Mouse (Mus musculus) midbrain, embryonic 16.5 days (tissue): ENCODE data around the gene Zfp111. TPM values are rescaled to one million over a fixed set of nuclear protein-coding genes. Genes with fewer than 3 reads are reported as not detected.

Experiments used
- ATAC-seq: fragments of 200-750 bp; cut with Nextera tagmentation; 2 replicates; pipeline ENCODE4 v1.8.0; 2017; ENCODE audit warnings: moderate TSS enrichment
- H3K27ac ChIP-seq: fragments of 300-500 bp; sonication (generic); 2 replicates; pipeline ENCODE4 v1.5.1; 2014; ENCODE audit warnings: mild to moderate bottlenecking, low read length, mixed read lengths
- H3K27me3 ChIP-seq: fragments of 300-500 bp; sonication (generic); 2 replicates; pipeline ENCODE4 v1.6.1; 2014; ENCODE audit warnings: low read depth, low read length, mixed read lengths; ENCODE audit not compliant: control insufficient read depth, insufficient read depth
- H3K36me3 ChIP-seq: fragments of 300-500 bp; sonication (generic); 2 replicates; pipeline ENCODE4 v1.6.1; 2014; ENCODE audit warnings: mild to moderate bottlenecking, low read length, moderate library complexity, mixed read lengths; ENCODE audit not compliant: control insufficient read depth, insufficient read depth
- H3K4me1 ChIP-seq: fragments of 300-500 bp; sonication (generic); 2 replicates; pipeline ENCODE4 v1.6.1; 2014; ENCODE audit warnings: mild to moderate bottlenecking, low read length, mixed read lengths; ENCODE audit not compliant: control insufficient read depth, insufficient read depth
- H3K4me2 ChIP-seq: fragments of 300-500 bp; sonication (generic); 2 replicates; pipeline ENCODE4 v1.6.1; 2014; ENCODE audit warnings: mild to moderate bottlenecking, low read length, mixed read lengths
- H3K4me3 ChIP-seq: fragments of 300-500 bp; sonication (generic); 2 replicates; pipeline ENCODE4 v1.5.1; 2014; ENCODE audit warnings: low read depth, mild to moderate bottlenecking, low read length, moderate library complexity, mixed read lengths
- H3K9ac ChIP-seq: fragments of 300-500 bp; sonication (generic); 2 replicates; pipeline ENCODE4 v1.6.1; 2014; ENCODE audit warnings: low read depth, low read length, mixed read lengths
- H3K9me3 ChIP-seq: fragments of 300-500 bp; sonication (generic); replicated peaks from 2 replicates; pipeline ENCODE4 v1.6.1; 2014; ENCODE audit warnings: mild to moderate bottlenecking, low read length, mixed read lengths; ENCODE audit not compliant: control insufficient read depth, poor library complexity, severe bottlenecking
- WGBS: fragments of 180-500 bp; shearing (Covaris S2); extraction: QIAGEN DNeasy Blood & Tissue Kit; methylation state at CpG from one replicate; pipeline ENCODE4 v1.1.7; 2014; 5-methylcytosine and 5-hydroxymethylcytosine counted together
- polyA plus RNA-seq: library from polyadenylated mRNA; unstranded; fragments of >200 nt; fragmentation: Nextera tagmentation; extraction: Ambion mirVana; gene quantifications from 2 replicates; pipeline ENCODE4 v1.2.1, GENCODE M21; 2015

The Zfp111 gene
- 4.9 and 5.4 TPM in 2 replicates for polyA plus RNA-seq

DNA sequence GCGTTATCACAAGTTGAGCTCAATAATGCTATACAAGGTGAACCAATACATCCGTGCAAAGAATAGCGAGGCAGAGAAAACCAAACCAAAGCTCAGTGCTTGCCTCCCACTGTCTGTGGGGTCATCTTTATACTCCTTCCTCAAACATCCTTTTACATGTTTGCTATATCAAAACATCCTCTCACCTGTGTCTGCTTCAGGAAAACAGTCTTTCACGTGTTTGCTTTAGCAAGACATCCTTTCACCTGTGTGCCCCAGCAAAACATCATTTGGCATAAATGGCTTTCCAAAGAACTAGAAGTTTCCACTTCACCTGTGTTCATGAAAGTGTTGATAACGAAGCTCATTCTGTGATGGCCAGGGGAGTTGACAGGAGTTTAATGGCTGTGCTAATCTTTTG lies at the start of gene Zfp111:
Gene Zfp111, minus strand, starts transcription at position 101 of the 400 bp plus-strand sequence.
- no peaks in the 10 kb centered on the region for H3K27me3 ChIP-seq
- H3K36me3 ChIP-seq, result no peaks in the 10 kb centered on the region
- 84% methylated on average over 5 of the region's 5 CpGs for WGBS
- H3K4me3 ChIP-seq, result no peak within 1 kb of the TSS
- peaks cover 10% of the 10 kb centered on the region for H3K4me1 ChIP-seq
- H3K9ac ChIP-seq, result no peak within 1 kb of the TSS
- H3K9me3 ChIP-seq, result no peaks in the 10 kb centered on the region
- no peak within 1 kb of the TSS for H3K27ac ChIP-seq
- no peak within 1 kb of the TSS for H3K4me2 ChIP-seq
- no peak for ATAC-seq

DNA sequence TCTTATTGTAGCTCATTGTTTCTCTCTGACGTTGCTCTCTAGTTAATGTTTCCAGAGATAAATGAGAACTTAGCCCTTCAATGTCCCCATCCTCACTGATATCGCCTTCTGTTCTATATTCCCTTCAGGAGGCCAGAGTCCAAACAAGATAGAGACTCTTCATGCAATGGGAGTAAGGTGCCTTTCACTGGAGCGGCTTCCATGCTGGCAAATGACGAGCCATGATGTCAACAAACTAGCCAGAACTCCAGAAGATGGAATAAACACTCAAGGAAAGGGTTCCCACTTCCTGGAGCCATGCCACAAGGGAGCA lies 48.7 kb upstream of the Zfp111 start:
- WGBS, result 88% methylated on average over 4 of the region's 4 CpGs
- no peak overlapping the region for H3K4me3 ChIP-seq
- H3K9ac ChIP-seq, result no peak overlapping the region
- H3K4me1 ChIP-seq, result peaks cover 10% of the 10 kb centered on the region
- no peak overlapping the region for H3K4me2 ChIP-seq
- peaks cover 17% of the 10 kb centered on the region for H3K36me3 ChIP-seq
- H3K27ac ChIP-seq, result no peak overlapping the region
- no peaks in the 10 kb centered on the region for H3K27me3 ChIP-seq
- no peaks in the 10 kb centered on the region for H3K9me3 ChIP-seq
- no peak for ATAC-seq

DNA sequence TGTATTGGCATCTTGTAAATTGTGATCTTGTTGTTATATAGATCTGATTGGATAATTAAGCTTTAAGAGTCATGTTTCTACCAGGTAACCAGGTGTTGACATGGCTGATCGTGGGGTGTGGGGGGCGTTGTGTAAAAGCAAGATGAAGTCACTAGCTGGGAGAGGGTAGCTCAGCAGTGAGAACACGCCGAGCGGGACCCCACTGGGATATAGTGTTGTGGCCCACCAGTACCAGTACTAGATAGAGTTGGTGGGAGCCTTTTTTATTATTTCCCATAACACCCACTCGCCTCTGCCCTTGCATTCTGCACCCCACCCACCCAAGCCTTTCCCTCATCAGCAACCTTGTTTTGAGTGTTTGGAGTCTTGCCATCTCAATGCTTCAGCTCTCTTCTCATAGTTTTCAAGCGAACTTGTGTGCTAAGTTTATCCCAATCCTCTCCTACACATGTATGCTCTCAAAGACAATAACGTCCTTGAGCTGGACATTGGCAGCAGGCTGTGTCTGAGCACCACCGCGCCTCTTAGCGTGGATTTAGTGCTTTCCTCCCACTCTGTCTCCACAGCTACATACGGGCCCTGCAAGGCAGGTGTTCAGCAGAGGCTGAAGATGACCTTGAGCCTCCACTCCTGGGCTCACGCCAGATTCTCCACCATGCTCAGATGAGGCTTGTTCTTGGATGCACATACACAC lies 48.2 kb upstream of the Zfp111 start:
- no peak for ATAC-seq
- Histone ChIP-seq H3K4me1 (peaks cover 11% of the 10 kb centered on the region), H3K4me2 (no peak overlapping the region), H3K9me3 (no peaks in the 10 kb centered on the region), H3K27ac (no peak overlapping the region), H3K4me3 (no peak overlapping the region), H3K36me3 (peaks cover 17% of the 10 kb centered on the region), H3K9ac (no peak overlapping the region), H3K27me3 (no peaks in the 10 kb centered on the region)
- 96% methylated on average over 13 of the region's 13 CpGs for WGBS

DNA sequence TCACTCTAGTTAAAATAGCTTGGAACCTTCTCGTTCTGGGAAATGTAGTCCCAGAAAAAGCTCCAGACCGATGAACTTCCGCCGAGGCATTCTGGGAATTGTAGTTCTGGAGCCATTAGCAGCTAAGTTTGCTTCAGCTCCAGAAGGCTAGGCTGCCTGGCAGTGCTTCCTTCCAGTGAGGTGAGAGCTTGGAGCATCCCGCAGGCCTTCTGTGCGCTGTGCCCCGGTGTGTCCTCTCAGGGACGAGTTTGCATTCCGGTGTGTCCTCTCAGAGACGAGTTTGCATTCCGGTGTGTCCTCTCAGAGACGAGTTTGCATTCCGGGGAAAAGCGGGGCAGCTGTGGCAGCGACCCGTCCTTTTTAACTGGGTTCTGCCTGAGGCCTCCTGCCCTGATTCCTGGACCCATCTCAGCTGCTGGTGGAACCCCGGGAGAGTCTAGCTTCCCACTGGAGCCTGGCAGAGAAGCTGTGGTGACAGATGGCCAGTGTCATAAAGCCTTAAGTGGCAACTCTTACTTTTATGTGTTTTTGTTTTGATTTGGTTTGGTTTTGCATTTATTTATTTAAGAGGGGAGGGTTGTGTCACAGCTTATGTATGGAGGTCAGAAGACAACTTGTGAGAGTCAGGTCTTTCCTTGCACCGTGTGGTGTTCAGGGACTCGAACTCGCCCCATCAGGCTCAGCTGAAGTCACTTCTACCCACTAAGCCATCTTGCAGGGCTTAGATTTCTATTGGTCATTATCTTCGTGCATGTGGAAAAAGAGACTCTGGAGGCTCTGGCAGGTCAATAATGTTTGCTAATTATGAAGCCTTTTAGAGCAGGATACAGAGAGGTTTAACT lies 43.6 kb upstream of the Zfp111 start, which contains the start of gene Zfp108:
Gene Zfp108, plus strand, starts transcription at position 162 of the 842 bp plus-strand sequence.
- H3K9me3 ChIP-seq, result no peaks in the 10 kb centered on the region
- 20% methylated on average over 21 of the region's 21 CpGs for WGBS
- peaks cover 15% of the 10 kb centered on the region for H3K4me1 ChIP-seq
- peak within 1 kb of the TSS; percentile 47 for H3K4me3 ChIP-seq
- H3K36me3 ChIP-seq, result peaks cover 3% of the 10 kb centered on the region
- no peaks in the 10 kb centered on the region for H3K27me3 ChIP-seq
- peak within 1 kb of the TSS; percentile 75 for H3K4me2 ChIP-seq
- peak within 1 kb of the TSS; percentile 59 for H3K27ac ChIP-seq
- H3K9ac ChIP-seq, result peak within 1 kb of the TSS; percentile 72
- ATAC-seq, result peak; percentile 92

DNA sequence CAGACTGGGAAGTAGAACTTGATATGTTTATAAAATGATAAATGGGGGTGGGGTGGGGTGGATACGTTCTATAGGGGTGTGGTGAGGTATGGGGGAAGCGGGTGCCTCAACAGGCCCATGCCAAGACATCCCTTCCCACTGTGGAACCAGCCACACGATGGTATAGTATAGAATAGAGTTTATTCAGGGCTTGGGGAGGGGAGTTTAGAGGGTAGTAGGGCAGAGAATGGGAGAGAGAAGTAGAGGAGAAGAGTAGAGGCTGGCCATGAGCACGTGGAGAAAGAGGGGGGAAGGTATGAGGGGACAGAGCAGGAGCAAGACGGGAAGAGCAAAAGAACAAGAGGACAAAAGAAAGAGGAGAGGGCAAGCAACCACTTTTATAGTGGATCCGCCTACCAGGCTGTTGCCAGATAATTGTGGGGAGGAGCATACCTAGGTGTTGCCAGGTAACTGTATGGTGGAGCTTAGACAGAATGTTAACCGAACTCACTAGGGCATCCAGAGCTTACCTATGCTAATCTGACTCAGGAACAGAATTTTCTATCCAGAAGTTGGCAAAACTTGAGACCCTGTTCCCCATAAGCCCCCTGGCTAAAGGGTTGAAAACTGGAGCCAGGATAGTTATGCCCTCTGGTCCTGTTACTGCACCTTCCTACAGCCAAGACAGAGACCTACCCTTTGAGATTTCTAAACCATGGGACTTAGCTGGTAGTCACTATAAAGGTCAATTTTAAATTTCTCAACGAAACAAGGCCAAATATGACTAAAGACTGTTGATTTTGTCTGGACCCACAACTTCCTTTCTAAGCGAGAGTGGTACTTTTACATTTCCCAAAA lies 42.8 kb upstream of the Zfp111 start:
- Histone ChIP-seq H3K36me3 (no peaks in the 10 kb centered on the region; the same call in 1 of the 2 replicates), H3K4me1 (peaks cover 15% of the 10 kb centered on the region), H3K27me3 (no peaks in the 10 kb centered on the region), H3K4me3 (peak overlapping the region; percentile 47), H3K4me2 (peak overlapping the region; percentile 75), H3K9ac (peak overlapping the region; percentile 50; the same call in 1 of the 2 replicates), H3K9me3 (no peaks in the 10 kb centered on the region), H3K27ac (no peak overlapping the region)
- WGBS, result 70% methylated on average over 9 of the region's 9 CpGs
- ATAC-seq, result peak; percentile 72

DNA sequence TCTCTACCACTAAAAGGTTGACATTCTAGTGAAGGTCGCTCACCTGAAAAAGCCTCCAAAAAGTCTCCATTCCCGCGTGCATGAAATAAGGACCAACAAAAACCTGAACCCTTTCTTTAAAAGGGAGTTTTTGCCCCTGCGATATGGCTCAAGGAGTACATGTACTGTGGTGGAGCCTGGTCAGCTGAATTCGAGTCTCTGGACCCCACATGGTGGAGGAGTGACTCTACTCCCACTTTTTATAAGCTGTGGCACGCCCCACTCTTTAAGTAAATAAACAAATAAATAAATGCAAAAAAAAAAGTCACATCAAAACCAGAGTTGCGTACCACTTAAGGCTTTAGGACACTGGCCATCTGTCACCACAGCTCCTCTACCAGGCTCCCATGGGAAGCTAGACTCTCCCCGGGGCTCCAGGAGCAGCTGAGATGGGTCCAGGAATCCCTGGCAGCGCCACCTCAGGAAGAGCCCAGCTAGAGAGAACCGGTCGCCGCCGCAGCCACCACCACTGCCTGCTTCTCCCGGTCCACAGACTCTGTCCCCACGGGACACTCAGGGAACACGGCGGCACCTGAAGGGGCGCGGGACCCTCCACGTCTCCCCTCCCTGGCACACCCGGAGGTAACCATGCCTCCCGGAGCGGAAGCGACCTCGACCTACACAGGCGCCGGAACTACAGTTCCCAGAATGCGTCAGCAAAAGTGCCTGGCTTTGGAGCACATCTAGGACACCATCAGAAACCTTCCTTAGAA lies 26.0 kb upstream of the Zfp111 start, which contains the start of gene Zfp109:
Gene Zfp109, minus strand, starts transcription at position 521 of the 752 bp plus-strand sequence.
- peaks cover 2% of the 10 kb centered on the region for H3K36me3 ChIP-seq
- WGBS, result 7% methylated on average over 28 of the region's 28 CpGs

DNA sequence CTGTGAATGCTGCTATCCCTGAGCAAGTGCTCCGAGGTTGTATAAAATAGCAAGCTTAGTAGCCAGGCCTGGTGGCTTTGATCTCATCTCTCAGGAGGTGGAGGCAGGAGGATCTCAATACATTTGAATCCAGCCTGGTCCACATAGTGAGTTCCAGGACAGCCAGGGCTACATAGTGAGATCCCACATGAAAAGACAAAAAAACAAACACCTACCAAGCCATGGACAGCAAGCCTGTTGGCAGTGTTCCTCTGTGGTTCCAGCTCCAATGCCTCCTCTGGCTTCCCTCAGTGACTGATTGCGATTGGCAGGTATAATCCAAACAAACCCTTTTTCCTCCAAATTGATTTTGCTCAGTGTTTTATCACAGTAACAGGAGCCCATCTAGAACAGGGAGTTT lies 947 bp downstream of the Zfp111 start:
- no peaks in the 10 kb centered on the region for H3K27me3 ChIP-seq
- no peak overlapping the region for H3K27ac ChIP-seq
- H3K9me3 ChIP-seq, result no peaks in the 10 kb centered on the region
- no peak overlapping the region for H3K4me3 ChIP-seq
- peaks cover 10% of the 10 kb centered on the region for H3K4me1 ChIP-seq
- H3K9ac ChIP-seq, result no peak overlapping the region
- ATAC-seq, result no peak
- H3K36me3 ChIP-seq, result no peaks in the 10 kb centered on the region
- 89% methylated on average over 2 of the region's 2 CpGs for WGBS
- no peak overlapping the region for H3K4me2 ChIP-seq

More for the DNA sequence above, 26.0 kb upstream of the Zfp111 start, which contains the start of gene Zfp109:
- H3K4me1 ChIP-seq, result peaks cover 6% of the 10 kb centered on the region; the same call in 1 of the 2 replicates
- H3K27me3 ChIP-seq, result no peaks in the 10 kb centered on the region
- peak within 1 kb of the TSS; percentile 25 for H3K27ac ChIP-seq
- H3K9ac ChIP-seq, result peak within 1 kb of the TSS; percentile 68
- peak within 1 kb of the TSS; percentile 54 for H3K4me3 ChIP-seq
- H3K4me2 ChIP-seq, result peak within 1 kb of the TSS; percentile 74
- H3K9me3 ChIP-seq, result no peaks in the 10 kb centered on the region
- ATAC-seq, result peak; percentile 92

DNA sequence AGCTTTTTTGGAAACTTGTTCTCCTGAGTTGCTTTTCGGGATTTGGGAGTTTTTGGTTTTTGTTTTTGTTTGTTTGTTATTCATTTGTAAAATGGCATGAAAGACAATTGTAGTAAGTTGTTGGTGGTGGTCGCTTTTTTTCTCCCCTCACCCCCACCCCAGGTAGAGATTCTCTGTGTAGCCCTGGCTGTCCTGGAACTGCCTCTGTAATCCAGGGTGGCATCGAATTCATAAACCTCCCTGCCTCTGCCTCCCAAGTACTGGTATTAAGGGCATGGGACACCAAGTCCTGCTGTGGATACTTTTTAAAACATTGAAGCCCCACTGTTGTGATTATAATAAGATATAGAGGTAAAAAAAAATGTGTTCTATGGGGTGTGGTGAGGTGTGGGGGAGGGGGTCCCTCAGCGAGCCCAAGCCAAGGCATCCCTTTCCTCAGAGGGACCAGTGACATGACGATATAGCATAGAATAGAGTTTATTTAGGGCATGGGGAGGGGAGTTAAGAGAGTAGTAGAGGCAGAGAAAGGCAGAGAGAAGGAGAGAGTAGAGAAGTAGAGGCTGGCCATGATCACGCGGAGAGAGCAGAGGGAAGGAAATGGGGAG lies 2.9 kb downstream of the Zfp111 start:
- 60% methylated on average over 7 of the region's 7 CpGs for WGBS
- no peaks in the 10 kb centered on the region for H3K36me3 ChIP-seq
- ATAC-seq, result peak; percentile 79
- H3K9me3 ChIP-seq, result no peaks in the 10 kb centered on the region
- H3K4me2 ChIP-seq, result peak overlapping the region; percentile 69
- H3K9ac ChIP-seq, result no peak overlapping the region; the same call in 1 of the 2 replicates
- no peak overlapping the region for H3K27ac ChIP-seq
- peak overlapping the region; percentile 64 for H3K4me3 ChIP-seq
- H3K4me1 ChIP-seq, result peaks cover 10% of the 10 kb centered on the region
- no peaks in the 10 kb centered on the region for H3K27me3 ChIP-seq
